Mouse (Mus musculus) adrenal gland, postnatal 25 days (tissue): ENCODE results near the gene Tbl3. TPM values are rescaled to one million over a fixed set of nuclear protein-coding genes. Genes with fewer than 3 reads are reported as not detected.

Experiments used
- DNase-seq: peaks from one replicate; pipeline ENCODE4 v3.0.0; 2021; ENCODE audit warnings: mixed read lengths
- long read RNA-seq: library from polyadenylated mRNA; stranded (forward); transcript quantifications from one replicate; pipeline ENCODE4 v2.0.0, GENCODE M21; 2021
- total RNA-seq: library from RNA; stranded (reverse); gene quantifications from 2 replicates; pipeline ENCODE4 v1.2.3, GENCODE M21; 2021

Gene Tbl3
- 33.3 and 39.6 TPM in 2 replicates for total RNA-seq
- long read RNA-seq, full-length matches to known transcripts, result 59 of 64 reads
- long read RNA-seq, partial matches to known transcripts, result 3 of 64 reads
- long read RNA-seq, other reads (novel, unspliced or antisense), result 2 of 64 reads

DNA sequence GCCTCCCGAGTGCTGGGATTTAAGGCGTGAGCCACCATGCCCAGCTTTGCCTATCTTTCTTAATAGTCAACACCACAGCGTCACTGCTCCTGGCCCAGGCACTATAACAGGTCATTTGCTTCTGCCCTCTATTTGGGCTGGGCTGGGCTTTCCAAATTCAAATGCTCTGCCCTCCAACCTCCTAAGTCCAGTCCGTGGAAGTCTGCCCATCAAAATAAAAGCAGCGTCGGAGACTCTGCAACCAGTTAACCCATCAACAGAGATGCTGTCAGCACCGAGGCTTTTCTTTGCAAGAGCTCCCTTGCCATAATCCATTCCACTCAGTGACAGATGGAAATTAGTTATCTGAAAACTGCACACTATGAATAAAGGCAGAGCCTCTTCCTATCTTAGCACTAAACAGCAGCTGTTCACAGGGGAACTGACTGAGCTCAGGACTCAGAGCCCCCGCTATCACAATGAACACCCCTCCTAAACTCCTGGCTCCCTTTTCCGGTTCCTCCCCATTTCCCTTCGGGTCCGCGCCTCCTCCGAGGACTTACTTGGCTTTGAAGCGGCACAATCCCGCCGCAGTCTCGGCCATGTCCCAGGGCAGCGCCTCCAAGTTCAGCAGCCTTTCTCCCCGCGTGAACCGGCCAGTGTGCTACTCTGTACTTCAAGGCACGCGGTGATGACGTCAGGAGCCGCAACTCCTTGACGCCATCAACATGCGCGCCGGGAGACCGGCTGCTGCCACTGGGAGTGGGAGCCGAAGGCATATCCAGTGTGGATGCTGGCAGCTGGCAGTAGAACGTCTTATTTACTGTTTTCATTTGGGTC lies at the start of gene Tbl3:
Gene Tbl3 (minus strand): TSS at position 679 of the 819 bp plus-strand sequence.
- peak; percentile 93 for DNase-seq

DNA sequence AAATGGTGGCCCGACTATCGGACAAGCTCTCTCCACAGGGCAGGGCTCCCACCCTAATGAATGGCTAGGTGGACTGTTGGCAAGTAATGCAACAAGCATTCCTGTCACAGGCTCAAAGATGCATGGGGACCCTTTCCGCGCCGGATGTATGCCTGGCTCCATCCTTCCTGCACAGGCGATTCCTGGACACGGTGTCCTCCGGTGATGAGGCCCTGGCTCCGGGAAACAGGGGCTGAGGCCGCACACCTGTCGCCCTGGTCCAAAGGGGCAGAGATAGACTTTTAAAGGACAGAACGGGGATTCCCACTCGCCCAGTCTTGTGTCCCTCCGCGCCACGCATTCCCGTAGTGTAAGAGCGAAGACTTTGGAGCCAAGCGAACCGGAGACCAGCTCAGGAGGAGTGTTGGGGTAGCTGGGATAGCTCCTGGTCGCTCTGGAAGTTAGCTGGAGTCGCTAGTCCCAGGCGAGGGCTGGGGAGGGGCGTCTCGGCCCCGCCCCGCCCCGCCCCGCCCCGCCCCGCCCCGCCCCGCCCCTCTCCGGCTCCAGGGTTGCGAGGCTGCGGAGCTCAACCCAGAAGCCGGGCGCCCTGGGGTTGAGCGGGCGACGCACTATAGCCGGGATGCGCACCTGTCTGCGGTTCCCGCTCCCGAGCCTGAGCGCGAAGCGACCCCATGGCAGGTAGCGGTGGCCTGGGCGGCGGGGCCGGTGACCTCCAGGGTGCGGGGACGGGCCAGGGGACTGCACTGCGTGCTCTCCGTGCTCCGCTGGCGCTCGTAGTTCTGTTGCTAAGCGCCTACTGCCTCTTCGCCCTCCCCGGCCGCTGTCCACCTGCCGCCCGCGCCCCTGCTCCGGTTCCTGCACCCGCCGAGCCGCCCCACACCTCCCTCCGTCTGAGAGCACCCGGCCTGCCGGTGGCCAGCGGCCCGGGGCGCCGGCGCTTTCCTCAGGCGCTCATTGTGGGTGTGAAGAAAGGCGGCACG lies 45.2 kb upstream of the Tbl3 start, which contains the start of gene Hs3st6:
Gene Hs3st6 (plus strand): TSS at position 574 of the 980 bp plus-strand sequence.
- peak; percentile 49 for DNase-seq

DNA sequence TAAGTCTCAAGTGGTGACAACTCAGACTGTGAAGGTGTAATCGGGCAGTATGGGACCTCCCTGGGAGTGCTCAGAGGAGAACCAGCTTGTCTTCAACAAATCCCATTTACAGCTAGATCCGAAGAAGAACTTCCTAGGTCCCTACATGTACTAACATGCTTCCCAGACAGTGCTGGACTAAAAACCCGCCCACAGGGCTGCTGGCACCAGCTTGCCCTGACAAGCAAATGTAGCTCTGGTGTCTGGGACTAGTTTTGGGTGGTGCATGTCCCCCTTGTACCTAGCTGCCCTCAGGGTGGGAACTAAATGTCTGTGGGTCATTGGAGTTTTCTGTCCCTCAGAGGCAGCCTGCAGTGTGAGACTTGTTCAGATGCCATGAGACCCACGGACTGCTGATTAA lies 44.1 kb upstream of the Tbl3 start:
- DNase-seq, result no peak

DNA sequence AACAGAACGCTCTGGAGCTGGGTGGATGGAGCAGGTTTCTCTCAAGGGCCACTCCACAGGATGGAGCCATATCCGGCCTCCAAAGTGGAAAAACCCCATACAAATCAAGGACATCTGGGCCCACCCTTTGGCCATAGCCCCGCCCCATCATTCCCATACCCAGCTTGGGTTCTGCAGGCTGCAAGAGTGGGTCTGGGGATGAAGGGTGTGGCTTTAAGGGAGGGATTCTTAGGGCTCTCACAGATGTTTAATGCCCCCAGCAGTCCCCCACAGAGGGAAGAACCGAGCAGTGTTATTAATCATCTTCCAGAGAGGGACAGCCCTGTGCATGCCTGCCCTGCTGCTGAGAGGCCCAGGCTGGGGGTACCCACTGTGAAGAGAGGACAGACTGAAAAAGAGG lies 39.5 kb upstream of the Tbl3 start:
- no peak for DNase-seq

DNA sequence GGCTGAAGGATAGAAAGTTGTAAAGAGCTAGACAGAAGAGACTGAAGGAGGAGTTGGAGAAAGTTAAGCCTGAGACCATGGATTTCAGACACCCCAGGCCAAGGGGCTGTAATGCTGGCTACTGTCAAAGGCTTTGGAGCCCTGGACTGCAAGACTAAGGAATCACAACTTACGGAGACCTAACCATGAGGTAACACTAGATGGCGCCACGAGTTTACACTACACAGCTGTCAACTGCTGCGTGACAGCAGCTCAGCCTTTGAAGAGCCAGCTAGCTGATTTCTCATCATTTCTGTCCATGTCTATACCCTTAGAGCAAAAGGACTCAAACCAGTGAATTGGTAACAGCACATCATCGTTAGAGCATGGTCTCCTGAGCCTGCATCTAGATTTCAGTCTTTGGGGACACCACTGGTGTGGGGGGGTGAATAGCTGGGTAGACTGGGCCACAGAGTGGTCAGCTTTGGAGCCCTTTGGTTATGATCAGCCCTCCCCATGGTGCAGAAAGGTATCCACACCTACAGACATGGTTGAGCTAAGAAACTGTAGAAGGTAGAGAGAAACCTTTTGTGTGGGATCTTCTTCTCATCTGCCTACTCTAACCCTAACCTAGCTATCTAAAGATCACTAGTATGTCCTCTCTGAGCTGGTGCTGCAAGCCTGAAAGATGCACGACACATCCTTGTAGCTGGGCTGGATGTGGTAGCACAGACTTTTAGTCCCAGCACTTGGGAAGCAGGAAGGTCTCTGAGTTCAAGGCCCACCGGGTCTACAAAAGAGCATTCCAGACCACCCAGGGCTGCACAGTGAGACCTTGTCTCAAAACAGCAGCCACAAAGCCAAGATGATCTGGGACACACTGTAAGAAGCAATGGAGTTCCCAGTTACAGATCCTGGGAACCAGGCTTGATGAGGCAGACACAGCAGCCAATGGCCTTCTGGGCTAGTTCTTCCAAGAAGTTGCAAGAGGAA lies 38.4 kb upstream of the Tbl3 start:
- DNase-seq, result peak; percentile 76

DNA sequence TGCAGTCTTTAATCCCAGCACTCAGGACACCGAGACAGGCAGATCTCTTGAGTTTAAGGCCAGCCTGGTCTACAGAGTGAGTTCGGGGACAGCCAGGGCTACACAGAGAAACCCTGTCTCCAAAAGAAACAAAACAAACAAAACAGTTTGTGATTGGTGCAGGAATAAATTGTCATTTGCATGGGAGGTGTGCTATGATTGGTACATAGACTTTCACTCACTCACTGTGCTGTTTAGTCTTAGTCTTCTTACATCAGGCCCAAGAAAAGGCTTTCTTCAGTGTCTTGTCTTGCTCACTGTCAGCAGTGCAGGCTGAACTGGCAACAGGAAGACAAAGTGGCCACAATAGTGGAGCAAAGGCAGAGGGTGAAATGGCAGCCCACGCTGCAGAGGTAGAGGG lies 36.9 kb upstream of the Tbl3 start:
- no peak for DNase-seq

DNA sequence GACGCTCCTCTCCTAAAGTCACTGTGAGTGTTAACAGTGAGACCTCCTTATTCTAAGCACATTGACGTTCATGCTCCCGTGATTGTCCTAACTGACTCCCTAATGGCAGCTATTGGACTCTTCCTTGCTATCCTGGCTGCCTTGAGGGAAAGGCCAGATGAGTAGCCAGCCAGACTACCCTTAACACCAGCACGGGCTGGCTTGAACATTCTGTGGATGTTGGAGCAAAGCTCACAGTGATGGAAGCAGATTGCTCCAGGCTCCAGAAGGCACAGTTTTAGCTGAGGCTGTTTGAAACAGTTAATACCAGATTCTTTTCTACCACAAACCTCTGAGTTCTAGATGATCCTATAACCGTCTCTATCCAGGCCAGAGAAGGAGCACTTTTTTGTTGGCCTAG lies 36.4 kb upstream of the Tbl3 start:
- no peak for DNase-seq

DNA sequence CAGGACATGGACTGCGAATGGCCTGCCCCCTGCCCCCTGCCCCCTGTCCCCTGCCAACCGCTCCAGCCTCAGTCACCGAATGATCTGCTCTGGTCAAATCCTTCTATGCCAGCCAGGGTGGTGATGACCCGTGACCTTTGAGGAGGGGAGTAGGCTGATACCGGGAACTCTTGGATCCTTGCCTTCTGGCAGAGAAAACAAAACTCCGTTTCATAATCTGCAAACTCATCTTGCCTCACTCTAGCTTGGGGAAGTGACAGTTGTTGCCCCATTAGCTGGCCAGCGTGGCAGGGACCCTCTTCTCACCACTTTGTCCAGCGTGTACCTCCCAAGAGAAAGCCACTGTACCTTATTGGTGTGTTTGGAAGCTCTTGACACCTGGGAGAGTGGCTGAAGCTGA lies 34.8 kb upstream of the Tbl3 start:
- DNase-seq, result no peak

DNA sequence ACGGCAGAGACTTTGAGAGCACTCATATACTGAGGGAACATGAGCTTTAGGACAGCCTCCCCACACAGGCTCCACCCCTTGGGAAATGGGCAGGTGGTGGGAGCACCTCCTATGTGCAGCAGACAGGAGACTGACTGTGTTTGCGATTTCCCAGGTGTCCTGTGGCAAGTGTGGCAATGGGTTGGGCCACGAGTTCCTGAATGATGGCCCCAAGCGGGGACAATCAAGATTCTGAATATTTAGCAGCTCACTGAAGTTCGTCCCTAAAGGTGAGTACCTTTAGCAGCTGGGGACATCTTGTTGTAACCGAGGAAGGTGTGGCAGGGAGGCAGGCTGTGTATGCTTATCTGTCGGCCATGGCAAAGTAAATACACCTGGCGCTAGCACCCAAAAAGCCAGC lies 32.5 kb upstream of the Tbl3 start:
- DNase-seq, result no peak

DNA sequence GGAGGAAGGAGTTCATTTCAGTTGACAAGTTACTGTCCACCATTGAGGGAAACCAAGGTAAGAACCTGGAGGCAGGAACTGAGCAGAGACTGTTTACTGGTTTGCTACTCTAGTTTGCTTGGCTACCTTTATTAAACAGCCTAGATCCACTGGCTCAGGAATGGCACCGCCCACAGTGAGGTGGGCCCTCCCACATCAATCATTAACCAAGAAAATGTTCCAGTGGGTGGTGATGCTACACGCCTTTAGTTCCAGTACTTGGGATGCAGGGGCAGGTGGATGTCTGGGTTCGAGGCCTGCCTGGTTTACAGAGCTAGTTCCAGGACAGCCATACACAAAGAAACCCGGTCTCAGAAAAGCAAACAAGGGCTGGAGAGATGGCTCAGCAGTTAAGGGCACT lies 30.8 kb upstream of the Tbl3 start:
- DNase-seq, result no peak

DNA sequence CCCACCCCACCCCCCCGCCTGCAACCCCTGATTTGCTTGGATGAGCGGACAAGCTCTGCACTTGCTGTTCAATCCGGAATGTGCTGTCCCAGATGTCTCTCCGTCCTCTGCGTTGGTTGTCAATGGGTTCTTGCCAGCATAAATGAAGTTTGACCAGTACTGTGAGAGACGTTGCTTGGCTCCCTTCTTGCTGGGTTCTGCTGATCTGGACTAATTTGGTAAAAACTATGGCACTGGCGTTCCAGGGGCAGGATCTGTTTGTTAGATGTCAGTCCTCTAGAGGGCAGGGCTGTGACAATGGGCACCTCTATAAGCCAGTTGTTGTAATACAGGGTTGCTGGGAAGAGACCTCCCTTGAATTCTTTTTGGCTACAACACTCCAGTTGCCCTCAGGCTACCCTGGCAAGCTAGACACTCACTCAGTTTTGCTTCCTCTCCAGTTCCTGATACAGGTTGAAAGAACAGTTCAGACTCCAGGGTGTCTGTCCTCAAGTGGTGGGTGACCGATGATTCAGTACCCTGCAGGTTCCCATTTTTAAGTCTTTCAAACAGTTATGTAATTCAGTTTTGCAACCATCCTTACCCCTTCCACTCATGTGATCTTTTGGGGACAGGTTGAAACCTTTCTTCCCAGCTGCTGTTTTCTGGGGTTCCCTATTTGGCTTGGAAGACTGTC lies 29.8 kb upstream of the Tbl3 start:
- no peak for DNase-seq

DNA sequence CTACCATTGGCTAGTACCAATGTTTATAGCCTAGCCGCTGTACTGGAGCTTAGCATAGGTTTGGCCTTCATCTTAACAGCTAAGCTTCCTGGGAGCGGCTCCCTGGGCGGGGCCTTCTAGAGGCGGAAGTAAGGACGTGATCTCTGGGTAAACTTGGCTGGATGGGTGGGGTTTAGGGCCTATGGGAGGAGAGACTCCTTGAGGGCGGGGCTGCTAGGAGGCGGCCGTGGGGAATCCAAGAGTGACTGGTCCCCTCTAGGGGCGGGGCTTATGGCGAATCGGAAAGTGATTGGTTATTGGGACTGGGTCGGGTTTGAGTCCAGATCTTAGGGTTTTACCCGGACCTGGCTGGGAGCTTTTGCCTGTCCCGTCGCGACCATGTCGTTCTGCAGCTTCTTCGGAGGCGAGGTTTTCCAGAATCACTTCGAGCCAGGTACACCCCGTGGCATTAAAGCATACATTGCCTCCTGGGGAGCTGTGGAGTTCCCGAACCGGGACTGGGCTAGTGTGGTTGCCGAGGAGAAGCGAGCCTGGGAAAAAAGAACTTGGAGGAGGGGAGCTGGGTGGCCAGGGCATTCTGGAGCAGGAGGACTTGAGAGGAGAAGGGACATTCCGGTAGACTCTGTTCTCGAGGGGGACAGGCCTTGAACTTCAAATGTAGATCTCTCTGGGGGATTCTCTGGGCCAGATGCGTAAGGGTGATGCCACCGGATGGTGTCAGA lies 29.0 kb upstream of the Tbl3 start, which contains the start of gene Msrb1:
Gene Msrb1 (plus strand): TSS at position 313 of the 722 bp plus-strand sequence.
- peak; percentile 92 for DNase-seq

DNA sequence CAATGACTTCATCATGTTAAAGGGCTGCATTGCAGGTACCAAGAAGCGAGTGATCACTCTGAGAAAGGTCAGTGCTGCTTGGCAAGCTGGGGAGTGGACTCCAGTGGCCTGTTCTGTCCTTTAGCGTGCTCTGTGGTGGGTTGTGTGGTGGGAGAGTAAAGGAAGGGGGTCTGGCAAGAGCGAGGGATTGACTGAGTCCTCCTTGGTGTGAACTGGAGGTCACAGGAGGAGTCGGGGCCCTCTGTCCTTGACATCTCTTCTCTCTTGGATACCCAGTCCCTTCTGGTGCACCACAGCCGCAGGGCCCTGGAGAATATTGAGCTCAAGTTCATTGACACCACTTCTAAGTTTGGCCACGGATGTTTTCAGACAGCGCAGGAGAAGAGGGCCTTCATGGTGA lies 28.0 kb upstream of the Tbl3 start:
- no peak for DNase-seq

DNA sequence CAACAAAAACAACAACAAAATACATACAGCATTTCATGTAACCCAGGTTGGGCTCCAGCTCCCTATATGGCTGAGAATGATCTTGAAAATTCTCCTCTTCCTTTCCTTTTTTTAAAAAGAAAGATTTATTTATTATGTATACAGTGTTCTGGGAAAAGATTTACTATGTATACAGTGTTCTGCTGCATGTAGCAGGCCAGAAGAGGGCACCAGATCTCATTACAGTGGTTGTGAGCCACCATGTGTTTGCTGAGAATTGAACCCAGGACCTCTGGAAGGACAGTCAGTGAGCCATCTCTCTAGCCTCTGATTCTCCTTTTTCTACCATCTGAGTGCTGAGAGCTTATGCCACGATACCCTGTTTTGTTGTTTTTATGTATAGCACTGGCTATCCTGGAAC lies 27.1 kb upstream of the Tbl3 start:
- no peak for DNase-seq

DNA sequence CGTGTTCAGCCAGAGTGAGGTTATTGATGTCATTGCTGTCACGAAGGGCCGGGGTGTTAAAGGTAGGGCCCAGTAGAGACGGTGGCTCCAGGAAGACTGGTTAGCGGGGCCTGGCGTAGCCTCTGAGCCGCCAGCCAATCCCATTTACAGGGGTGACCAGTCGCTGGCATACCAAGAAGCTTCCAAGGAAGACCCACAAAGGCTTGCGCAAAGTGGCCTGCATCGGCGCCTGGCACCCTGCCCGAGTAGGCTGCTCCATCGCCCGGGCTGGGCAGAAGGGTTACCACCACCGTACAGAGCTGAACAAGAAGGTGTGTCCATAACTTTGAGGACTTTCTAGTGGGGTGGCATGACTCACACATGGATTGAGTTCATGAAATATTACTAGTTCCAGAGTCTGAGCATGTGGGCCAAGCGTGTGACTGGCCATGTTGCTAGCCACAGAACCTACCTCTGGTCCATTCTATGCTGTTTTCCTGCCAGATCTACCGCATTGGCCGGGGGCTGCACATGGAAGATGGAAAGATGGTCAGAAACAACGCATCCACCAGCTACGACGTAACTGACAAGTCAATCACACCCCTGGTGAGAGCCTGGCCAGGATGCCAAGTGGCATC lies 26.1 kb upstream of the Tbl3 start:
- no peak for DNase-seq

DNA sequence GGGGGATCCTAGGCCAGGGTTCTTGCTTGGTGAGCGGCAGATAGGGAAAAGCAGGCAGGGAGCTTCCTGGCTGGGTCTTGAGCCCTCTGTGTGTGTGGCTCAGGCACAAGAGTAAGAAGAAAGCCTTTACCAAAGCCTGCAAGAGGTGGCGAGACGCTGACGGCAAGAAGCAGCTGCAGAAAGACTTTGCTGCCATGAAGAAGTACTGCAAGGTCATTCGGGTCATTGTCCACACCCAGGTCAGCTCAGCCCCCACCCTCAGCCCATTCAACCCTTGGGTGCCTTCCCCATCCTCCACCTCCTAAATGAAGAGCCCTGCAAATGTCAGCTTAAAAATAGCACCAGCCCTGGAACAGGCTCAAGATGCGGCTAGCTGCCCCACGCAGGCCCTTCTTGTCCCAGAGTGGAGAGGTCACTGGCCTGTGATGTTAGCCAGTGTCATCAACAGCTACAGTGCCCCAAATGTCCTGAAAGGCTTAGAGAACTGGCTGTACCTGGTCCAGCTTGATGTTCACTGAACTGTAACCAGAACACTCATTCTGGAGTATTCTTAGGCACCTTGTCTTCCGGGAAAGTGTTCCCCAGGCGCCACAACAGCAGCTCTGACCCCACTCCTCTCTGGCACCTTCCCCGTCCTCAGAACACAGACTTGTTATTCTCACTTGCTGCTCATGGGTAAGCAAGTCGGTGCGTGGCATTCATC lies 24.9 kb upstream of the Tbl3 start:
- DNase-seq, result no peak

DNA sequence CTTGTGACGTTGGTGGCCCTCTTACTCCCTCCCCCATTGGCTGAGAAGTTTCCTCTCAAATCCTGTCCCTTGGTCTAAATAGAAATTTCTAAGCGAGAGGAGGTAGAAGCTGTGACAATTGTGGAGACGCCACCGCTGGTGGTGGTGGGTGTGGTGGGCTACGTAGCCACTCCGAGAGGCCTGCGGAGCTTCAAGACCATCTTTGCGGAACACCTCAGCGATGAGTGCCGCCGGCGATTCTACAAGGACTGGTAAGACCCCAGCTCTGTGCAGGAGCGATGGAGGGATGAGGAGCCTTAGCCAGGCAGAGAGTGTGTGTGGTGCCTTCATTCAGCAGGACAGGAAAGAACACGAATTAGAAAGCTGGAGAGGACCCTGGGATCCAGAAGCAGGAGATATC lies 23.3 kb upstream of the Tbl3 start:
- DNase-seq, result no peak

DNA sequence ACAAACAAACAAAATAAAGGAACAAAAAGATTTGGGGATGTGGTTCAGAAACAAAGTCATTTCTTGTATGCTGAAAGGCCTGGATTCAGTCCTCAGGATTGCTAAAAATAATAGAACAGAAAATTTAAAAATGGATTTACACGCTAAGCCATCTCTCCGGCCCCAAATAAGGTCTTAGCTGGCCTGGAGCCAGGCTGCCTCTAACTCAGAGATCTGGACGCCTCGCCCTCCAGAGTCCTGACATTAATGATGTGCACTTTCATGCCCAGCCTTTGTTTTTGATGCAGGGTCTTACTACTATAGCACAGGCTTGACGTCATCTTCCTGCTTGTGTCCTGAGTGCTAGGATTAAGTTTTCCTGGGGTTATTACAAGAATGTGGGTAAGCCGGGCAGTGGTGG lies 21.6 kb upstream of the Tbl3 start:
- DNase-seq, result no peak

DNA sequence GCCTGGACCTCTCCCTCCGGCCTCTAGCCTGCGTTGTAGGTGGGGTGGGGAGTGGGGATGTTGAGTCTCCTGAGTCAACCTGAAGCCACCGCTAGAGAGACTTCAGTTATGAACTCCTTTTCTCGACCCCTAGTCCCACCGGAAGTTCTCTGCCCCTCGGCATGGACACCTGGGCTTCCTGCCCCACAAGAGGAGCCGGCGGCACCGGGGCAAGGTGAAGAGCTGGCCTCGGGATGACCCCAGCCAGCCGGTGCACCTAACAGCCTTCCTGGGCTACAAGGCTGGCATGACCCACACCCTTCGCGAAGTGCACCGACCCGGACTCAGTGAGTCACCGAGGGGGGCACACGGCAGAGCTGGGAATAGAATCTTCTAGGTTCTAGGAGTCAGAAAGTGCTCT lies 20.7 kb upstream of the Tbl3 start:
- no peak for DNase-seq
